Mouse (Mus musculus): ENCODE results near the gene Frmd3. TPM values are rescaled to one million over a fixed set of nuclear protein-coding genes. Genes with fewer than 3 reads are reported as not detected.

Frmd3 gene
- 0.18 and 0.19 TPM in 2 replicates for polyA plus RNA-seq (2015; fragmentation: Nextera tagmentation; extraction: Ambion mirVana)

- H3K4me1 ChIP-seq (ENCODE audit: insufficient read depth, low read depth, low read length): no peaks in the 10 kb centered on the region
- H3K4me3 ChIP-seq (ENCODE audit: low read depth, low read length): peak within 1 kb of the TSS; percentile 31
- ATAC-seq (peak; percentile 55), DNase-seq (ENCODE audit: low spot score) (peak; percentile 26)
- no peak within 1 kb of the TSS for H3K27ac ChIP-seq (ENCODE audit: low read length)
- 2% methylated on average over 56 of the region's 56 CpGs for WGBS
- no peaks in the 10 kb centered on the region for H3K36me3 ChIP-seq (ENCODE audit: insufficient read depth, low read length)
- no peaks in the 10 kb centered on the region for H3K27me3 ChIP-seq (replicated peaks; ENCODE audit: insufficient read depth, low read length)
- H3K4me2 ChIP-seq (replicated peaks; ENCODE audit: low read depth, low read length): peak within 1 kb of the TSS; percentile 74
- TF ChIP-seq EP300 (IDR thresholded peaks at IDR 0.05) (no peak), CTCF (IDR thresholded peaks at IDR 0.05) (no peak; the same call in 1 of the 2 replicates)
- no peak within 1 kb of the TSS for H3K9ac ChIP-seq (replicated peaks; ENCODE audit: low read depth)
- no peaks in the 10 kb centered on the region for H3K9me3 ChIP-seq (ENCODE audit: low read length)
Measured at GRCm38 (mm10) chr4:74013211-74014047, at the start of gene Frmd3. TSS of gene Frmd3 (plus strand) at chr4:74013442.

DNA sequence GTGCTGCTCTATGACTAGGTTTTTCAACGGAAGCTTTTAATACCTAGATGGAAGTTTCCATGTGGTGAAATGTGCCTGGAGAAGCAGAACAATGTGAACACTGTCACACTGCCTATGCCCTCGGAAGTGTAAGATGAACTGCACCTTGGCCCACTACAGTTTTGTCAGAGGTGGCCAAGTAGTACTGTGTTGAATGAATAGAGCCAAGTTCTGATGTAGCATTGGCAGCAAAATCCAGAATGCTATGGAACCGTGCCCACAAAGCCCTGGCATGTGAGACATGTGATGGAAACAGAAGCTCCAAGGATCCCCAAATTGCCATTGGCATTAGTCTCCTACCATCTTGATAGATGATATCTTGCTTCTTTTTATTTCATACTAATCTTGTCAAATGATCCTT is 32.8 kb upstream of the Frmd3 start:
- H3K36me3 ChIP-seq (ENCODE audit: insufficient read depth, low read length): no peaks in the 10 kb centered on the region
- no peaks in the 10 kb centered on the region for H3K9me3 ChIP-seq (ENCODE audit: low read length)
- no peak for ATAC-seq
- DNase-seq (ENCODE audit: low spot score): no peak
- no peaks in the 10 kb centered on the region for H3K4me1 ChIP-seq (ENCODE audit: insufficient read depth, low read depth, low read length)
- H3K9ac ChIP-seq (replicated peaks; ENCODE audit: low read depth): no peak overlapping the region
- no peak overlapping the region for H3K4me3 ChIP-seq (ENCODE audit: low read depth, low read length)
- H3K27ac ChIP-seq (ENCODE audit: low read length): no peak overlapping the region
- TF ChIP-seq CTCF (IDR thresholded peaks at IDR 0.05) (no peak), EP300 (IDR thresholded peaks at IDR 0.05) (no peak)
- WGBS: 66% methylated on average over 3 of the region's 3 CpGs
- no peak overlapping the region for H3K4me2 ChIP-seq (replicated peaks; ENCODE audit: low read depth, low read length)
- no peaks in the 10 kb centered on the region for H3K27me3 ChIP-seq (replicated peaks; ENCODE audit: insufficient read depth, low read length)

DNA sequence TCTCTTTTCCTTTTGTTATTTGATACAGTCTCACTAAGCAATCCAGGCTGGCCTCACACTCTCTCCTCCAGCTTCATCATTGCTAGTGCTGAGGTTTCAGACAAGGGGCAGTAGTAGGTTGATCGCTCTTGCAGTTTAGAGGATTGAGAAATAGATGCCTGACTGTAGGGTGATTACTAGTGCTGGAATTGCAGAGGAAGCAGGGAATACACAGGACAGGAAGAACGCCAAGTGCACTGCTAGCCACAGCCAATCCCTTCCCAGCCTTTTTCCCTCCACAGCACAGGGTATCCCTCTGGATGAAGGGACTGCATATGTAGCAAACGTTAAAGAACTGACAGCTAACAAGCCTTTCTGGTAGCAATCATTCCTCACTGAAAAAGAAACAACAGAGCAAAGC is 965 bp upstream of the Frmd3 start:
- Histone ChIP-seq H3K36me3 (ENCODE audit: insufficient read depth, low read length) (no peaks in the 10 kb centered on the region), H3K4me1 (ENCODE audit: insufficient read depth, low read depth, low read length) (no peaks in the 10 kb centered on the region), H3K4me2 (replicated peaks; ENCODE audit: low read depth, low read length) (no peak overlapping the region), H3K9me3 (ENCODE audit: low read length) (no peaks in the 10 kb centered on the region), H3K9ac (replicated peaks; ENCODE audit: low read depth) (no peak overlapping the region), H3K27ac (ENCODE audit: low read length) (no peak overlapping the region), H3K4me3 (ENCODE audit: low read depth, low read length) (no peak overlapping the region), H3K27me3 (replicated peaks; ENCODE audit: insufficient read depth, low read length) (no peaks in the 10 kb centered on the region)
- no peak for DNase-seq (ENCODE audit: low spot score)
- TF ChIP-seq CTCF (IDR thresholded peaks at IDR 0.05) (no peak), EP300 (IDR thresholded peaks at IDR 0.05) (no peak)
- no peak for ATAC-seq
- 42% methylated on average over 3 of the region's 3 CpGs for WGBS

- 38% methylated on average over 4 of the region's 4 CpGs for WGBS
- no peak for ATAC-seq
Measured at GRCm38 (mm10) chr4:74012700-74013099, 542 bp upstream of the Frmd3 start.

DNA sequence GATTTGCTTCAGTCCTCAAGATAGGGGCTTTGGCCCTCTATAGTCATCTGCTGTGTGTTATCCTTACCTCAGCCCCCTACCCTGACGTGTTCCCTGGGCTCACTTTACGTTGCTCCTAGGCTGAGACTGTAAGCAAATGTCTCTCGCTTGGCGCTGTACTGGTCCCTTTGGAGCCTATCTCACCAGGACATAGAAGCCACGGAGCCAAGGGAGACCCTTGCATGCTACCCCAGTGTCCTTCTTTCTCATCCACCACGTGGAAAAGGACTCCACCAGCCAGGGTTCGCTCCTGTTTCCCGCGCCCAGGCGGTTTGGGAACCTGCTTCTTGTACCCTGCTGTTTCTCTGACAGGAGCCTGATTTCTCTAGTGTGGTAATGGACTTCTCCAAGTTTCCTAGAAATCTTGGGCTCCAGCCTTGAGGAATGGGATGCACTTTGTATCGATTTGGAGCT is 832 bp downstream of the Frmd3 start:
- WGBS: 9% methylated on average over 11 of the region's 11 CpGs
- Histone ChIP-seq H3K4me2 (replicated peaks; ENCODE audit: low read depth, low read length) (peak overlapping the region; percentile 74; the same call in 1 of the 2 replicates), H3K9ac (replicated peaks; ENCODE audit: low read depth) (no peak overlapping the region), H3K27ac (ENCODE audit: low read length) (no peak overlapping the region), H3K9me3 (ENCODE audit: low read length) (no peaks in the 10 kb centered on the region), H3K4me3 (ENCODE audit: low read depth, low read length) (peak overlapping the region; percentile 31; the same call in 1 of the 2 replicates), H3K27me3 (replicated peaks; ENCODE audit: insufficient read depth, low read length) (no peaks in the 10 kb centered on the region), H3K4me1 (ENCODE audit: insufficient read depth, low read depth, low read length) (no peaks in the 10 kb centered on the region), H3K36me3 (ENCODE audit: insufficient read depth, low read length) (no peaks in the 10 kb centered on the region)
- DNase-seq (ENCODE audit: low spot score): no peak
- TF ChIP-seq EP300 (IDR thresholded peaks at IDR 0.05): no peak
- no peak for TF ChIP-seq CTCF (IDR thresholded peaks at IDR 0.05)
- ATAC-seq: no peak

More at GRCm38 (mm10) chr4:74012700-74013099, 542 bp upstream of the Frmd3 start:
- Histone ChIP-seq H3K27ac (ENCODE audit: low read length) (no peak overlapping the region), H3K36me3 (ENCODE audit: insufficient read depth, low read length) (no peaks in the 10 kb centered on the region), H3K4me1 (ENCODE audit: insufficient read depth, low read depth, low read length) (no peaks in the 10 kb centered on the region), H3K9ac (replicated peaks; ENCODE audit: low read depth) (no peak overlapping the region), H3K4me2 (replicated peaks; ENCODE audit: low read depth, low read length) (no peak overlapping the region), H3K4me3 (ENCODE audit: low read depth, low read length) (no peak overlapping the region), H3K9me3 (ENCODE audit: low read length) (no peaks in the 10 kb centered on the region), H3K27me3 (replicated peaks; ENCODE audit: insufficient read depth, low read length) (no peaks in the 10 kb centered on the region)
- TF ChIP-seq CTCF (IDR thresholded peaks at IDR 0.05) (no peak), EP300 (IDR thresholded peaks at IDR 0.05) (no peak)
- DNase-seq (ENCODE audit: low spot score): no peak

- 56% methylated on average over 2 of the region's 2 CpGs for WGBS
- no peak overlapping the region for H3K4me3 ChIP-seq (ENCODE audit: low read depth, low read length)
- DNase-seq (ENCODE audit: low spot score) (no peak), ATAC-seq (no peak)
- H3K36me3 ChIP-seq (ENCODE audit: insufficient read depth, low read length): no peaks in the 10 kb centered on the region
- H3K9ac ChIP-seq (replicated peaks; ENCODE audit: low read depth): no peak overlapping the region
- no peaks in the 10 kb centered on the region for H3K27me3 ChIP-seq (replicated peaks; ENCODE audit: insufficient read depth, low read length)
- H3K9me3 ChIP-seq (ENCODE audit: low read length): no peaks in the 10 kb centered on the region
- no peaks in the 10 kb centered on the region for H3K4me1 ChIP-seq (ENCODE audit: insufficient read depth, low read depth, low read length)
- no peak overlapping the region for H3K4me2 ChIP-seq (replicated peaks; ENCODE audit: low read depth, low read length)
- H3K27ac ChIP-seq (ENCODE audit: low read length): no peak overlapping the region
- no peak for TF ChIP-seq EP300 (IDR thresholded peaks at IDR 0.05)
- no peak for TF ChIP-seq CTCF (IDR thresholded peaks at IDR 0.05)
Measured at GRCm38 (mm10) chr4:74020084-74020483, 6.8 kb downstream of the Frmd3 start.
